ENCODE assay signal across 16 mouse cellular contexts in genomic region chr7:144928009-144928888, GRCm38 (mm10). TPM values are rescaled to one million over a fixed set of nuclear protein-coding genes. Genes with fewer than 3 reads are reported as not detected.
DNase-seq lines count a peak whose midpoint lies in the region; ATAC-seq and TF ChIP-seq lines count a peak whose summit lies in the region.
"Had no signal": no experiment of that assay in that cellular context is flagged by ENCODE, and none has a peak within 500 bp of the region (broad histone marks: within the 10 kb centered on the region; RNA-seq: fewer than 3 reads in every experiment).

No protein-coding gene starts in this region.

- H3K27me3 ChIP-seq in hindbrain, embryonic 13.5 days = no peaks in the 10 kb centered on the region
- no peaks in the 10 kb centered on the region for H3K27me3 ChIP-seq in hindbrain, embryonic 11.5 days (ENCODE audit: control insufficient read depth, insufficient read depth, low read length)
- no peaks in the 10 kb centered on the region for H3K27me3 ChIP-seq in lung, postnatal 0 days (replicated peaks; ENCODE audit: insufficient read depth, low read length)
- H3K27me3 ChIP-seq: forebrain, embryonic 13.5 days; heart, embryonic 15.5 days; neural tube, embryonic 13.5 days had no signal

- no peak for DNase-seq in hindbrain, embryonic 11.5 days (ENCODE audit: low spot score)
- no peak for DNase-seq in lung, postnatal 0 days (ENCODE audit: low spot score)
- DNase-seq in lung, postnatal 4 days = no peak
- peak; percentile 47 for DNase-seq in retina, postnatal 1 day
- no peak for DNase-seq in right cerebral cortex, postnatal 14 days
- DNase-seq: cerebellum, adult 18-20 months; midbrain, embryonic 14.5 days had no signal

- no peak for ATAC-seq in hindbrain, embryonic 13.5 days (ENCODE audit: low FRiP score)
- no peak for ATAC-seq in hindbrain, embryonic 11.5 days (ENCODE audit: low FRiP score)
- no peak for ATAC-seq in lung, postnatal 0 days
- ATAC-seq in erythroblast, adult 5-6 weeks (replicated peaks; ENCODE audit: low FRiP score, poor library complexity, severe bottlenecking) = peak; percentile 20; the same call in 1 of the 2 replicates
- ATAC-seq: forebrain, embryonic 13.5 days had no signal

- H3K4me2 ChIP-seq in hindbrain, embryonic 13.5 days = no peak overlapping the region
- H3K4me2 ChIP-seq in hindbrain, embryonic 11.5 days (replicated peaks; ENCODE audit: low read depth, low read length) = no peak overlapping the region
- H3K4me2 ChIP-seq in lung, postnatal 0 days (replicated peaks; ENCODE audit: low read depth, low read length) = no peak overlapping the region
- H3K4me2 ChIP-seq: forebrain, embryonic 13.5 days; heart, embryonic 15.5 days; neural tube, embryonic 13.5 days had no signal

- H3K9me3 ChIP-seq in hindbrain, embryonic 13.5 days = no peaks in the 10 kb centered on the region
- H3K9me3 ChIP-seq in hindbrain, embryonic 11.5 days (ENCODE audit: control insufficient read depth, low read length) = no peaks in the 10 kb centered on the region
- no peaks in the 10 kb centered on the region for H3K9me3 ChIP-seq in lung, postnatal 0 days (ENCODE audit: low read length)
- H3K9me3 ChIP-seq: forebrain, embryonic 13.5 days; heart, embryonic 15.5 days; neural tube, embryonic 13.5 days had no signal

- H3K4me1 ChIP-seq in hindbrain, embryonic 13.5 days (replicated peaks) = peaks cover 20% of the 10 kb centered on the region
- H3K4me1 ChIP-seq in hindbrain, embryonic 11.5 days (replicated peaks; ENCODE audit: control insufficient read depth, insufficient read depth, low read length) = no peaks in the 10 kb centered on the region
- H3K4me1 ChIP-seq in lung, postnatal 0 days (ENCODE audit: insufficient read depth, low read depth, low read length) = no peaks in the 10 kb centered on the region

- no peak for TF ChIP-seq CTCF in lung, postnatal 0 days (IDR thresholded peaks at IDR 0.05)

- TF ChIP-seq EP300 in lung, postnatal 0 days (IDR thresholded peaks at IDR 0.05) = no peak

- 0 out of 2 replicates have a peak overlapping the region, but pooled peaks have one; percentile 8 for H3K9ac ChIP-seq in hindbrain, embryonic 13.5 days
- no peak overlapping the region for H3K9ac ChIP-seq in hindbrain, embryonic 11.5 days (ENCODE audit: low read depth, low read length)
- H3K9ac ChIP-seq in lung, postnatal 0 days (replicated peaks; ENCODE audit: low read depth) = 0 out of 2 replicates have a peak overlapping the region, but pooled peaks have one; percentile 9
- H3K9ac ChIP-seq: forebrain, embryonic 13.5 days; heart, embryonic 15.5 days; liver, embryonic 14.5 days; neural tube, embryonic 13.5 days had no signal

- WGBS in hindbrain, embryonic 13.5 days = 76% methylated on average over 4 of the region's 4 CpGs
- WGBS in hindbrain, embryonic 11.5 days = 80% methylated on average over 4 of the region's 4 CpGs
- WGBS in lung, postnatal 0 days = 72% methylated on average over 4 of the region's 4 CpGs

- peaks cover 54% of the 10 kb centered on the region for H3K36me3 ChIP-seq in hindbrain, embryonic 13.5 days
- no peaks in the 10 kb centered on the region for H3K36me3 ChIP-seq in hindbrain, embryonic 11.5 days (ENCODE audit: control insufficient read depth, insufficient read depth, low read length)
- peaks cover 5% of the 10 kb centered on the region; the same call in 1 of the 2 replicates for H3K36me3 ChIP-seq in lung, postnatal 0 days (ENCODE audit: insufficient read depth, low read length)

- H3K27ac ChIP-seq in hindbrain, embryonic 13.5 days = no peak overlapping the region
- no peak overlapping the region for H3K27ac ChIP-seq in hindbrain, embryonic 11.5 days (ENCODE audit: low read depth, low read length)
- no peak overlapping the region for H3K27ac ChIP-seq in lung, postnatal 0 days (ENCODE audit: low read length)
- H3K27ac ChIP-seq: heart, embryonic 15.5 days; liver, embryonic 14.5 days; neural tube, embryonic 13.5 days had no signal

- no peak overlapping the region for H3K4me3 ChIP-seq in hindbrain, embryonic 13.5 days
- H3K4me3 ChIP-seq in hindbrain, embryonic 11.5 days (ENCODE audit: low read depth, low read length) = no peak overlapping the region
- H3K4me3 ChIP-seq in lung, postnatal 0 days (ENCODE audit: low read depth, low read length) = no peak overlapping the region
- H3K4me3 ChIP-seq: forebrain, embryonic 13.5 days; heart, embryonic 15.5 days; neural tube, embryonic 13.5 days had no signal

RNA-seq across cellular contexts. Expression of gene Ccnd1, which starts 11.5 kb away (rescaled TPM):
- polyA plus RNA-seq in hindbrain, embryonic 13.5 days (2015; fragmentation: Nextera tagmentation; extraction: Ambion mirVana) = 51.2 and 54.9 TPM in 2 replicates
- polyA plus RNA-seq in hindbrain, embryonic 11.5 days (2014; fragmentation: Nextera tagmentation; extraction: Ambion mirVana) = 185 and 200 TPM in 2 replicates
- 68.4 and 75.5 TPM in 2 replicates for polyA plus RNA-seq in lung, postnatal 0 days (2015; fragmentation: Nextera tagmentation; extraction: Ambion mirVana)
- total RNA-seq in erythroblast, adult 5-6 weeks (2015; ENCODE audit: low replicate concordance) = 1.2 and 1.5 TPM in 2 replicates
- total RNA-seq in erythroblast, adult 5-6 weeks (2017; ENCODE audit: low replicate concordance) = 0.51 and 2.0 TPM in 2 replicates

RNA-seq across cellular contexts. Expression of gene LTO1, which starts 13.3 kb away (rescaled TPM):
- polyA plus RNA-seq in hindbrain, embryonic 13.5 days (2015; fragmentation: Nextera tagmentation; extraction: Ambion mirVana) = 33.8 and 38.4 TPM in 2 replicates
- polyA plus RNA-seq in hindbrain, embryonic 11.5 days (2014; fragmentation: Nextera tagmentation; extraction: Ambion mirVana) = 27.3 and 28.9 TPM in 2 replicates
- 20.3 and 23.3 TPM in 2 replicates for polyA plus RNA-seq in lung, postnatal 0 days (2015; fragmentation: Nextera tagmentation; extraction: Ambion mirVana)
- total RNA-seq in erythroblast, adult 5-6 weeks (2015; ENCODE audit: low replicate concordance) = 1.2 and 7.5 TPM in 2 replicates
- total RNA-seq in erythroblast, adult 5-6 weeks (2017; ENCODE audit: low replicate concordance) = 8.3 and 16.6 TPM in 2 replicates

RNA-seq across cellular contexts. Expression of gene Fgf15, which starts 31.9 kb away (rescaled TPM):
- 40.1 and 66.5 TPM in 2 replicates for polyA plus RNA-seq in hindbrain, embryonic 13.5 days (2015; fragmentation: Nextera tagmentation; extraction: Ambion mirVana)
- polyA plus RNA-seq in hindbrain, embryonic 11.5 days (2014; fragmentation: Nextera tagmentation; extraction: Ambion mirVana) = 60.2 and 68.2 TPM in 2 replicates
- not detected in 2 replicates for polyA plus RNA-seq in lung, postnatal 0 days (2015; fragmentation: Nextera tagmentation; extraction: Ambion mirVana)
- total RNA-seq in erythroblast, adult 5-6 weeks (2015; ENCODE audit: low replicate concordance) = not detected in 2 replicates
- not detected in 2 replicates for total RNA-seq in erythroblast, adult 5-6 weeks (2017; ENCODE audit: low replicate concordance)
- total RNA-seq: gastrocnemius, adult 8-10 months; layer of hippocampus, adult 18-20 months; left cerebral cortex, postnatal 10 days had no signal
- polyA plus RNA-seq: heart, embryonic 15.5 days had no signal

Comparison
In these comparisons a context has a peak if more than half of its experiments do, and no peak if none do; other contexts are left out.
1. RNA of gene Fgf15, which starts 31.9 kb away (polyA plus RNA-seq): 60.2 to 68.2 TPM in hindbrain, embryonic 11.5 days and 40.1 to 66.5 TPM in hindbrain, embryonic 13.5 days; not detected in lung, postnatal 0 days; every median in the first group is over 10 times any median in the second.